ENCODE assay signal across 12 mouse cellular contexts in the genomic region with DNA sequence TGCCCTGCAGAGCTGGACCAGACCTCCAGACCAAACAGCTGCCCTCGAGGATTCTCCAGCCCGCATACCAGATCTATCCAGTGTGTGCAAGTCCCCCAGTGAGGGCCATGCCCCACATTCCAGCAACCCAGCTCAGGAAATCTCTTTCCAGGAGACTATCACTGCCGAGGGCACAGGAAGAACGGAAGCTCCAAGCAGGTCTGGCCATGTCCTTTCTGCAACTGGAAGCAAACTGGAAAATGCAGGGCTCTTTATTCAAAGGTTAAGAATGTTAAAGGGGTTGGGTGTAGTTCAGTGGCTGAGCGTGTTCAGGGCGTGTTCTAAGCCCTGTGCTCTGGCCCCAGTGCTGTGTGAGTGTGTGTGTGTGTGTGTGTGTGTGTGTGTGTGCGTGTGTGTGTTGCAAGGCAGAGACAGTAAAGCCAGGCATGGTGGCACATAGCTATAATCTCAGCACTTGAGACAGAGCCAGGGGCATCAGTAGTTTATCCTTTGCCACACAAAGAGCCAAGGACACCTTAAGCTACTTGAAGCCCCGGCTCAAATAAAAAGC. TPM values are rescaled to one million over a fixed set of nuclear protein-coding genes. Genes with fewer than 3 reads are reported as not detected.
A peak's percentile ranks its signal among the peaks of the same experiment; 100 is the strongest.
DNase-seq lines count a peak whose midpoint lies in the region; ATAC-seq and TF ChIP-seq lines count a peak whose summit lies in the region.
"Had no signal": no experiment of that assay in that cellular context is flagged by ENCODE, and none has a peak within 500 bp of the region (broad histone marks: within the 10 kb centered on the region; RNA-seq: fewer than 3 reads in every experiment).

No protein-coding gene starts in this region.

- peak; percentile 35 for DNase-seq in kidney, adult 11 months
- DNase-seq in kidney, adult 8-10 months: no peak
- DNase-seq in embryo, embryonic 11 days: peak; percentile 63
- peak; percentile 48 for DNase-seq in kidney, postnatal 10 days
- DNase-seq in right cerebral cortex, adult 18-20 months: no peak
- DNase-seq: liver; right cerebral cortex, postnatal 14 days had no signal

- no peak overlapping the region for H3K9ac ChIP-seq in ES-Bruce4 (ENCODE audit: low read depth, poor library complexity, severe bottlenecking)
- H3K9ac ChIP-seq in midbrain, embryonic 13.5 days (replicated peaks): no peak overlapping the region
- H3K9ac ChIP-seq: hindbrain, embryonic 15.5 days had no signal

- TF ChIP-seq CTCF in ES-Bruce4 (IDR thresholded peaks at IDR 0.05; ENCODE audit: low read depth, low read length): no peak

- no peak for TF ChIP-seq POLR2A in ES-Bruce4 (IDR thresholded peaks at IDR 0.05; ENCODE audit: insufficient read depth, low read length)

- no peak overlapping the region for H3K4me2 ChIP-seq in midbrain, embryonic 13.5 days (replicated peaks)
- H3K4me2 ChIP-seq: hindbrain, embryonic 15.5 days had no signal

- H3K27ac ChIP-seq in ES-Bruce4 (ENCODE audit: insufficient read depth, low read length): peak overlapping the region; percentile 27
- H3K27ac ChIP-seq in midbrain, embryonic 13.5 days: no peak overlapping the region
- H3K27ac ChIP-seq: hindbrain, embryonic 15.5 days had no signal

- H3K27me3 ChIP-seq in ES-Bruce4 (ENCODE audit: control insufficient read depth, insufficient read depth, low read length, poor library complexity, severe bottlenecking): no peaks in the 10 kb centered on the region
- H3K27me3 ChIP-seq in midbrain, embryonic 13.5 days: no peaks in the 10 kb centered on the region
- H3K27me3 ChIP-seq: hindbrain, embryonic 15.5 days had no signal

- no peak for ATAC-seq in megakaryocyte, adult 5-6 weeks (ENCODE audit: poor library complexity, severe bottlenecking)
- no peak for ATAC-seq in midbrain, embryonic 13.5 days

- no peaks in the 10 kb centered on the region for H3K9me3 ChIP-seq in ES-Bruce4 (replicated peaks; ENCODE audit: control insufficient read depth, insufficient read depth, low read length, poor library complexity, severe bottlenecking)
- no peaks in the 10 kb centered on the region for H3K9me3 ChIP-seq in midbrain, embryonic 13.5 days
- H3K9me3 ChIP-seq: hindbrain, embryonic 15.5 days had no signal

- 60% methylated on average over 8 of the region's 8 CpGs for whole genome bisulfite sequencing in midbrain, embryonic 13.5 days

- peaks cover 4% of the 10 kb centered on the region for H3K4me1 ChIP-seq in ES-Bruce4 (ENCODE audit: control insufficient read depth, insufficient read depth, low read length)
- 0 out of 2 replicates have a peak, but pooled peaks cover 3% of the 10 kb centered on the region for H3K4me1 ChIP-seq in midbrain, embryonic 13.5 days (replicated peaks)

- TF ChIP-seq EP300 in ES-Bruce4 (IDR thresholded peaks at IDR 0.05; ENCODE audit: insufficient read depth, low read depth, low read length): no peak

- no peak overlapping the region for H3K4me3 ChIP-seq in ES-Bruce4 (ENCODE audit: low read depth, low read length)
- H3K4me3 ChIP-seq in midbrain, embryonic 13.5 days (replicated peaks): no peak overlapping the region
- H3K4me3 ChIP-seq: erythroblast, embryonic 14.5 days; hindbrain, embryonic 15.5 days had no signal

- H3K36me3 ChIP-seq in ES-Bruce4 (ENCODE audit: control insufficient read depth, insufficient read depth, low read length, poor library complexity, severe bottlenecking): no peaks in the 10 kb centered on the region
- no peaks in the 10 kb centered on the region for H3K36me3 ChIP-seq in midbrain, embryonic 13.5 days
- H3K36me3 ChIP-seq: hindbrain, embryonic 15.5 days had no signal

RNA-seq across cellular contexts. Expression of gene Ptges, which starts 10.8 kb away (rescaled TPM):
- polyA plus RNA-seq in ES-Bruce4 (2011; ENCODE audit: insufficient read depth, insufficient read length, low read depth, missing spikeins): 8.7 and 9.4 TPM in 2 replicates
- total RNA-seq in megakaryocyte, adult 5-6 weeks (2015): 0.67 and 2.6 TPM in 2 replicates
- total RNA-seq in megakaryocyte, adult 5-6 weeks (2017): 0.77 and 3.9 TPM in 2 replicates
- 2.5 and 2.9 TPM in 2 replicates for polyA plus RNA-seq in midbrain, embryonic 13.5 days (2015; fragmentation: Nextera tagmentation; extraction: Ambion mirVana)
- polyA plus RNA-seq: erythroblast, embryonic 14.5 days had no signal

RNA-seq across cellular contexts. Expression of gene Tor1b, which starts 33.9 kb away (rescaled TPM):
- 21.7 and 22.3 TPM in 2 replicates for polyA plus RNA-seq in ES-Bruce4 (2011; ENCODE audit: insufficient read depth, insufficient read length, low read depth, missing spikeins)
- 28.1 and 32.7 TPM in 2 replicates for total RNA-seq in megakaryocyte, adult 5-6 weeks (2015)
- 40.3 and 42.6 TPM in 2 replicates for total RNA-seq in megakaryocyte, adult 5-6 weeks (2017)
- 18.3 and 20.5 TPM in 2 replicates for polyA plus RNA-seq in midbrain, embryonic 13.5 days (2015; fragmentation: Nextera tagmentation; extraction: Ambion mirVana)

RNA-seq across cellular contexts. Expression of gene Tor1a, which starts 48.9 kb away (rescaled TPM):
- polyA plus RNA-seq in ES-Bruce4 (2011; ENCODE audit: insufficient read depth, insufficient read length, low read depth, missing spikeins): 27.5 and 31.0 TPM in 2 replicates
- total RNA-seq in megakaryocyte, adult 5-6 weeks (2015): 88.1 and 97.1 TPM in 2 replicates
- total RNA-seq in megakaryocyte, adult 5-6 weeks (2017): 132 and 135 TPM in 2 replicates
- polyA plus RNA-seq in midbrain, embryonic 13.5 days (2015; fragmentation: Nextera tagmentation; extraction: Ambion mirVana): 93.2 and 95.7 TPM in 2 replicates

Comparison
In these comparisons a context has a peak if more than half of its experiments do, and no peak if none do; other contexts are left out.
1. DNase-seq: peak in kidney, adult 11 months (single experiment), embryo, embryonic 11 days (single experiment) and kidney, postnatal 10 days (single experiment); none in kidney, adult 8-10 months (0 of 2) and right cerebral cortex, adult 18-20 months (single experiment).